Mouse (Mus musculus) CH12.LX (cell line): ENCODE results near the gene Hs3st6. TPM values are rescaled to one million over a fixed set of nuclear protein-coding genes. Genes with fewer than 3 reads are reported as not detected.

Experiments used
- DNase-seq: peaks from one replicate; pipeline ENCODE4 v3.0.0-alpha.2; 2013; ENCODE audit errors: extremely low read depth
- H3K27ac ChIP-seq: 2 replicates; pipeline ENCODE4 v1.5.1; 2012; ENCODE audit warnings: low read depth, mild to moderate bottlenecking, control low read depth, moderate library complexity; ENCODE audit not compliant: insufficient read depth
- H3K27me3 ChIP-seq: replicated peaks from 2 replicates; pipeline ENCODE3; 2012; ENCODE audit warnings: inconsistent platforms
- H3K36me3 ChIP-seq, 2 experiments: replicated peaks in 1 of 2; 2 replicates each; pipeline versions ENCODE3 to v1.6.1; 2012; ENCODE audit warnings: inconsistent platforms in 1 of 2, low read length in 1 of 2, mild to moderate bottlenecking in 1 of 2, mixed read lengths in 1 of 2, moderate library complexity in 1 of 2; ENCODE audit not compliant: control insufficient read depth in 1 of 2, insufficient read depth in 1 of 2
- H3K4me1 ChIP-seq, 2 experiments: 2 replicates each; pipeline ENCODE4 v1.6.1; 2012; ENCODE audit warnings: inconsistent platforms in 1 of 2, moderate library complexity in 1 of 2; ENCODE audit not compliant: insufficient read depth in 2 of 2, control insufficient read depth in 1 of 2
- H3K4me2 ChIP-seq: 2 replicates; pipeline ENCODE4 v1.6.1; 2012; ENCODE audit warnings: low read depth, mild to moderate bottlenecking, control low read depth; ENCODE audit not compliant: poor library complexity, insufficient read depth, severe bottlenecking
- H3K4me3 ChIP-seq, 3 experiments: fragments of 150-350 bp in 1 of 3; sonication (generic) in 1 of 3; replicated peaks in 1 of 3; 2 replicates each; pipeline versions ENCODE3 to v1.5.1; 2011 to 2012; ENCODE audit warnings: low read depth in 2 of 3, low read length in 2 of 3, mild to moderate bottlenecking in 2 of 3, moderate library complexity in 2 of 3, control low read depth in 1 of 3, improper control_type of control experiment in 1 of 3, inconsistent platforms in 1 of 3, mixed read lengths in 1 of 3; ENCODE audit not compliant: poor library complexity in 1 of 3
- H3K79me2 ChIP-seq: replicated peaks from 2 replicates; pipeline ENCODE4 v1.6.1; 2012; ENCODE audit warnings: mild to moderate bottlenecking, moderate library complexity; ENCODE audit not compliant: control insufficient read depth, poor library complexity, insufficient read depth, severe bottlenecking; ENCODE audit errors: extremely low read depth
- H3K9ac ChIP-seq: 2 replicates; pipeline ENCODE4 v1.6.1; 2012; ENCODE audit warnings: low read depth, mild to moderate bottlenecking, control low read depth, moderate library complexity; ENCODE audit not compliant: insufficient read depth
- H3K9me3 ChIP-seq: replicated peaks from 2 replicates; pipeline ENCODE3; 2012; ENCODE audit warnings: low read length, inconsistent platforms, mixed read lengths
- BHLHE40 ChIP-seq: IDR thresholded peaks from 2 replicates; pipeline ENCODE4 v1.6.1; 2011; ENCODE audit warnings: mild to moderate bottlenecking, low read depth, low read length, improper control_type of control experiment
- CTCF ChIP-seq, 2 experiments: IDR thresholded peaks in 1 of 2; conservative IDR thresholded peaks in 1 of 2; 2 replicates each; pipeline ENCODE4 v1.5.1; 2011 to 2012; ENCODE audit warnings: low read depth in 2 of 2, low read length in 2 of 2, improper control_type of control experiment in 1 of 2, inconsistent platforms in 1 of 2, mild to moderate bottlenecking in 1 of 2, moderate library complexity in 1 of 2
- E2F4 ChIP-seq: IDR thresholded peaks from 2 replicates; pipeline ENCODE4 v1.6.1; 2011; ENCODE audit warnings: low read depth, low read length, improper control_type of control experiment; ENCODE audit not compliant: insufficient replicate concordance
- ELF1 ChIP-seq: IDR thresholded peaks from 2 replicates; pipeline ENCODE4 v1.6.1; 2014; ENCODE audit warnings: low read depth, mild to moderate bottlenecking, inconsistent platforms, low read length, improper control_type of control experiment
- ETS1 ChIP-seq: conservative IDR thresholded peaks from 2 replicates; pipeline ENCODE4 v1.6.1; 2012; ENCODE audit warnings: low read depth, mild to moderate bottlenecking, inconsistent platforms, low read length, improper control_type of control experiment, moderate library complexity
- GABPA ChIP-seq: IDR thresholded peaks from 2 replicates; pipeline ENCODE4 v1.6.1; 2012; ENCODE audit warnings: low read depth, low read length, improper control_type of control experiment, inconsistent platforms; ENCODE audit not compliant: insufficient replicate concordance
- HCFC1 ChIP-seq: IDR thresholded peaks from 2 replicates; pipeline ENCODE4 v1.6.1; 2012; ENCODE audit warnings: low read depth, mild to moderate bottlenecking, inconsistent platforms, low read length, improper control_type of control experiment
- KAT2A ChIP-seq: IDR thresholded peaks from 2 replicates; pipeline ENCODE4 v1.6.1; 2012; ENCODE audit warnings: low read length, improper control_type of control experiment, inconsistent platforms; ENCODE audit not compliant: insufficient replicate concordance
- MAZ ChIP-seq: IDR thresholded peaks from 2 replicates; pipeline ENCODE4 v1.6.1; 2012; ENCODE audit warnings: low read depth, mild to moderate bottlenecking, inconsistent platforms, low read length, improper control_type of control experiment, moderate library complexity
- POLR2AphosphoS2 ChIP-seq: IDR thresholded peaks from 2 replicates; pipeline ENCODE4 v1.6.1; 2011; ENCODE audit warnings: low read depth, low read length, improper control_type of control experiment
- RCOR1 ChIP-seq: conservative IDR thresholded peaks from 2 replicates; pipeline ENCODE4 v1.6.1; 2012; ENCODE audit warnings: low read depth, mild to moderate bottlenecking, inconsistent platforms, low read length, improper control_type of control experiment
- SIN3A ChIP-seq: IDR thresholded peaks from 2 replicates; pipeline ENCODE4 v1.6.1; 2012; ENCODE audit warnings: low read length, improper control_type of control experiment, inconsistent platforms
- SMC3 ChIP-seq: IDR thresholded peaks from 2 replicates; pipeline ENCODE4 v1.6.1; 2011; ENCODE audit warnings: low read depth, low read length, improper control_type of control experiment
- TBP ChIP-seq: conservative IDR thresholded peaks from 2 replicates; pipeline ENCODE4 v1.6.1; 2011; ENCODE audit warnings: low read depth, low read length, improper control_type of control experiment
- TCF12 ChIP-seq: IDR thresholded peaks from 2 replicates; pipeline ENCODE4 v1.6.1; 2014; ENCODE audit warnings: low read depth, mild to moderate bottlenecking, inconsistent platforms, low read length, improper control_type of control experiment
- ZKSCAN1 ChIP-seq: IDR thresholded peaks from 2 replicates; pipeline ENCODE4 v1.6.1; 2012; ENCODE audit warnings: low read depth, inconsistent platforms, low read length, improper control_type of control experiment, borderline replicate concordance
- ZNF384 ChIP-seq: IDR thresholded peaks from 2 replicates; pipeline ENCODE4 v1.6.1; 2012; ENCODE audit warnings: low read depth, low read length, improper control_type of control experiment, inconsistent platforms
- dilution Hi-C: fragments of 300-500 bp; cut with MboI; formaldehyde crosslinking; loops from 2 replicates; pipeline ENCODE4 v1.14.3; 2020; ENCODE audit warnings: low sequenced_read_pairs; ENCODE audit not compliant: extremely low pct_unique_long_range_greater_than_20kb, extremely low pct_ligation_motif_present
- in situ Hi-C: fragments of 300-500 bp; cut with MboI; formaldehyde crosslinking; loops from 3 replicates; pipeline ENCODE4 v1.14.3; 2019; ENCODE audit warnings: low sequenced_read_pairs, low pct_ligation_motif_present, low pct_unique_long_range_greater_than_20kb, mixed read lengths
- polyA plus RNA-seq: library from polyadenylated mRNA; unstranded; fragments of >175 nt; gene quantifications from 2 replicates; pipeline ENCODE4 v1.2.1, GENCODE M21; 2012; ENCODE audit warnings: low read depth; ENCODE audit not compliant: insufficient read length
- total RNA-seq, 2 experiments: library from RNA; depleted of rRNA; stranded (reverse); fragments of 300-350 nt in 1 of 2; fragments of >200 nt in 1 of 2; gene quantifications; 2 replicates each; pipeline ENCODE4 v1.2.3; 2012 to 2014

Hs3st6 gene
- total RNA-seq (2012; rRNA removed) (0.30 TPM in 1 of 2 replicates, not detected in the other), total RNA-seq (2014; rRNA removed) (not detected in 2 replicates), polyA plus RNA-seq (not detected in 2 replicates)

- Histone ChIP-seq H3K4me2 (peak within 1 kb of the TSS; percentile 95), H3K36me3 (no peaks in the 10 kb centered on the region), H3K27me3 (peaks cover 83% of the 10 kb centered on the region), H3K9me3 (no peaks in the 10 kb centered on the region), H3K27ac (no peak within 1 kb of the TSS), H3K9ac (peak within 1 kb of the TSS; percentile 4; the same call in 1 of the 2 replicates), H3K4me1 (peaks cover 6 to 14% of the 10 kb centered on the region in 2 experiments), H3K4me3 (peak within 1 kb of the TSS; percentile 23 to 59 (median 33)), H3K79me2 (no peaks in the 10 kb centered on the region)
- DNase-seq = no peak
- dilution Hi-C loops = no loop called here
- in situ Hi-C loops = no loop called here
- TF ChIP-seq E2F4 = no peak
- TF ChIP-seq HCFC1 = no peak
- no peak for TF ChIP-seq RCOR1
- TF ChIP-seq BHLHE40 = no peak
- TF ChIP-seq ETS1 = no peak
- no peak for TF ChIP-seq KAT2A
- TF ChIP-seq SIN3A = no peak
- TF ChIP-seq TCF12 = no peak
- TF ChIP-seq ZKSCAN1 = no peak
- no peak for TF ChIP-seq ELF1
- TF ChIP-seq ZNF384 = no peak
- no peak for TF ChIP-seq GABPA
Observed at GRCm38 (mm10) chr17:24752415-24753394, at the start of gene Hs3st6. Hs3st6 (plus strand) TSS chr17:24752988.

- peaks cover 41 to 47% of the 10 kb centered on the region in 2 experiments for H3K36me3 ChIP-seq
- H3K9me3 ChIP-seq = no peaks in the 10 kb centered on the region
- no peak for DNase-seq
- H3K79me2 ChIP-seq = peaks cover 14% of the 10 kb centered on the region
- no peak overlapping the region for H3K4me3 ChIP-seq
- in situ Hi-C loops = no loop called here
- no peak overlapping the region for H3K9ac ChIP-seq
- peaks cover 7 to 21% of the 10 kb centered on the region in 2 experiments; a peak in 3 of 4 replicates for H3K4me1 ChIP-seq
- TF ChIP-seq MAZ (no peak), TBP (no peak), E2F4 (no peak), CTCF (conservative IDR thresholded peaks at IDR 0.05 in 1 of 2, IDR thresholded peaks at IDR 0.05 in 1 of 2; ENCODE audit: low read depth in 2 of 2, low read length in 2 of 2) (no peak), POLR2AphosphoS2 (no peak), ZNF384 (no peak), SMC3 (no peak), HCFC1 (no peak), GABPA (no peak), SIN3A (no peak)
- TF ChIP-seq, all 38 proteins: peak for 0
- no peak overlapping the region for H3K4me2 ChIP-seq
- H3K27ac ChIP-seq = no peak overlapping the region
- H3K27me3 ChIP-seq = no peaks in the 10 kb centered on the region
- dilution Hi-C loops = no loop called here
Observed at GRCm38 (mm10) chr17:24705821-24706220, 47.0 kb upstream of the Hs3st6 start.
